Mouse (Mus musculus) CH12.LX (cell line): ENCODE results near the gene Gm20388.

Experiments
- CHD2 ChIP-seq: IDR thresholded peaks from 2 replicates; pipeline ENCODE4 v1.6.1; 2011; ENCODE audit warnings: low read length, improper control_type of control experiment
- CTCF ChIP-seq, 2 experiments: IDR thresholded peaks in 1 of 2; conservative IDR thresholded peaks in 1 of 2; 2 replicates each; pipeline ENCODE4 v1.5.1; 2011 to 2012; ENCODE audit warnings: low read depth in 2 of 2, low read length in 2 of 2, improper control_type of control experiment in 1 of 2, inconsistent platforms in 1 of 2, mild to moderate bottlenecking in 1 of 2, moderate library complexity in 1 of 2
- HCFC1 ChIP-seq: IDR thresholded peaks from 2 replicates; pipeline ENCODE4 v1.6.1; 2012; ENCODE audit warnings: low read depth, mild to moderate bottlenecking, inconsistent platforms, low read length, improper control_type of control experiment
- JUND ChIP-seq: conservative IDR thresholded peaks from 2 replicates; pipeline ENCODE4 v1.6.1; 2011; ENCODE audit warnings: low read depth, low read length, improper control_type of control experiment
- MAFK ChIP-seq: IDR thresholded peaks from 2 replicates; pipeline ENCODE4 v1.6.1; 2011; ENCODE audit warnings: low read length, improper control_type of control experiment; ENCODE audit not compliant: insufficient replicate concordance
- MAX ChIP-seq: IDR thresholded peaks from 2 replicates; pipeline ENCODE4 v1.6.1; 2011; ENCODE audit warnings: low read length, improper control_type of control experiment
- POLR2A ChIP-seq: IDR thresholded peaks from 2 replicates; pipeline ENCODE4 v1.6.1; 2011; ENCODE audit warnings: low read depth, mild to moderate bottlenecking, improper control_type of control experiment, low read length
- POLR2AphosphoS2 ChIP-seq: IDR thresholded peaks from 2 replicates; pipeline ENCODE4 v1.6.1; 2011; ENCODE audit warnings: low read depth, low read length, improper control_type of control experiment
- SIN3A ChIP-seq: IDR thresholded peaks from 2 replicates; pipeline ENCODE4 v1.6.1; 2012; ENCODE audit warnings: low read length, improper control_type of control experiment, inconsistent platforms
- SMC3 ChIP-seq: IDR thresholded peaks from 2 replicates; pipeline ENCODE4 v1.6.1; 2011; ENCODE audit warnings: low read depth, low read length, improper control_type of control experiment
- TBP ChIP-seq: conservative IDR thresholded peaks from 2 replicates; pipeline ENCODE4 v1.6.1; 2011; ENCODE audit warnings: low read depth, low read length, improper control_type of control experiment
- USF1 ChIP-seq: IDR thresholded peaks from 2 replicates; pipeline ENCODE4 v1.6.1; 2014; ENCODE audit warnings: low read depth, mild to moderate bottlenecking, inconsistent platforms, low read length, improper control_type of control experiment
- USF2 ChIP-seq: conservative IDR thresholded peaks from 2 replicates; pipeline ENCODE4 v1.6.1; 2011; ENCODE audit warnings: low read depth, low read length, improper control_type of control experiment

DNA sequence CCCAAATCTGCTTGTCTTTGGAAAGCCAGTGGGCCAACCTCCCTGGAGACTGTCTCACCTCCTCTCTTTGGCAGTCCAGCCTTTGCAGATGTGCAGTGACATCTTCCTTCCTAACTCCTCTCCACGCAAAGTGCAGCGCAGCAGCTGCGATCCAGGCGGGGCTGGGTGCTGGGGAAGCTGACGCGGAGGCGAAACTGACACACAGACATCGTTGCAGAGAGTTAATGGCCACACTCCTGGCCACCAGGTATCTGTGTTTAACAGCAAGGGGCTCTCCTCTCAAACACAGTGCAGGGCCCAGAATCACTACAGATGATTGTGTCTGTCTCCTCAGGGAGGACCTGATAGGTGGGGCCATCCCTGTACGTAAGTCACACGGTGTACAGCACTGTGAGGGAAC is 3360.5 kb downstream of the Gm20388 start:
- no peak for TF ChIP-seq MAFK
- TF ChIP-seq CTCF (conservative IDR thresholded peaks at IDR 0.05 in 1 of 2, IDR thresholded peaks at IDR 0.05 in 1 of 2; ENCODE audit: low read depth in 2 of 2, low read length in 2 of 2), result no peak
- TF ChIP-seq CHD2, result no peak
- no peak for TF ChIP-seq USF1
- TF ChIP-seq POLR2AphosphoS2, result no peak
- TF ChIP-seq MAX, result no peak
- TF ChIP-seq TBP, result no peak
- TF ChIP-seq POLR2A, result no peak
- no peak for TF ChIP-seq JUND
- no peak for TF ChIP-seq SIN3A
- TF ChIP-seq HCFC1, result no peak
- no peak for TF ChIP-seq SMC3
- TF ChIP-seq USF2, result no peak
